Mouse (Mus musculus) fibroblast of lung, adult 2 months (primary cell): ENCODE results near the gene Hras.

Experiments
- DNase-seq: peaks from one replicate; pipeline ENCODE4 v3.0.0-alpha.2; 2011; ENCODE audit warnings: low read depth

Hras gene

DNA sequence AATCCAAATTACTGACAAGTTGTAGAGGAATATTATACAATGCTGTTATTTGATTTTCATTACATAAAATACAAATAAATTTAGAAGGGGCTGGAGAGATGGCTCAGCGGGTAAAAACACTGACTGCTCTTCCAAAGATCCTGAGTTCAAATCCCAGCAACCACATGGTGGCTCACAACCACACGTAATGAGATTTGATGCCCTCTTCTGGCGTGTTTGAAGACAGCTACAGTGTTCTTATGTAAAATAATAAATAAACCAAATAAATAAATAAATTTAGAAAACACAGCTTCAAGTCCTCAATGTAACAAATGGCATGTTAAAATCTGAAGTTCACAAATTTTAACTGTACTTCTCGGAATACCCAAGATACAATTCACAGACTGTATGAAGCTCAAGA is 18.7 kb downstream of the Hras start:
- no peak for DNase-seq

DNA sequence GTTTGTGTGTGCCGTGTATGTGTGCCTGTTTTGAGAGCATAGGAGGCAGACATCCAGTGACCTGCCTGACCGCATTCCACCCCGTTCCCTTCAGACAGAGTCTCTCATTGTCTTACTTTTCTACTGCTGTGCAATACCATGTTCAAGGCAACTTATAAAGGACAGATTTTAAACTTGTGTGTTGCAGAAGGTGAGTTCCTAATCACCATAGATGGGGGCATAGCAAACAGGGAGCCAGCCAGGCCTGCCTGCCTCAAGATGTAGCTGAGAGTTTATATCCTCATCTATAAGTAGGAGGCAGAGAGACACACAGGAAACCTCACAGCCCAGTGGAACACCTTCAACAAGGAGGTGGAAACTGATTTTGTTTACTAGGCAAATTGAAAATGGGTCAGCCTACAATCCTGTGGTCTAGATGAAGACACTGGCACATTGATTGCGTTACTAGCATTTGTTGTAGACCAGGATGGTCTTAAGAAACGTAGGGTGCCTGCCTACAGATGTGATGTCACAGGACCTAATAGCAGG is 20.4 kb downstream of the Hras start:
- no peak for DNase-seq

DNA sequence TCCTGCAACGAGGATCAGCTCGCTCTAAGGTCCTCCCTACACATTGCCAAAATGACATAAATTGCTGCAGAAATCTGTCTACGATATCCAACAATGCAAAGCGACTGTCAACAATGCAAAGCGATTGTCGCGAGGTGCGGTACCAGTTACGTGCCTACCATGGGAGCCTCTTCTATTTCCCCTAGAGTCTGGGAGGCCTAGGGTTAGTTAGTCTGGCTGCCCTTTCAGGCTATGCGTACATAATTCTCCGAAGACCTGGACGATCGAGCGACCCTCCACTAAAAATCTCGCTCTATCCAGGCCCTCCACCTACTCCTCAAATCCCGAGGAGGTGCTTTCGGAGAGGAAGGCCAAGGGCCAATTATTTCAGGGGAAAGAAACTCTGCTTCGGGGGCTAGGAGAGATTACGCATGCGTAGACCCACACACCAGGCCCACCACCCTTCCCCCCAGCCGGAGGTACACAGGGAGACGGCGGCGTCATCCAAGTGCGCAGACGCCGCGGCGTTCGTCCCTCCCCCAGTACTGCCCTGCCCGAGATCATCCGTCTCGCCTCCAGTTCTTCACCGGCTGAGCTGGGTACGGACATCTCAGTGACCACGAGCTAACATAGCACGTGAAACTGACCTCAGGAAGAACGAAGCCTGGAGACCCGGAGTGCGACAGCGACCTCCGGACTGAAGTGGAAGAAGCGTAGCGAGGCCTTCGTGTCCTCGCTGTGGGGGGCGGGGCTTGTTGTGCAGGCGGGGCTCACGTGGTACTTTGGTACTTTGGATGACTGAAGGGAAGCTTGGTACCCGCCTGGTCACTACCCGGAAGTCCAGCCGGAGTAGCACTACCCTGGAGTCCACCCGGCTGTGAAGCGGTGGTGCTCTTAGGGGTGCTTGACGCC is 21.4 kb downstream of the Hras start, which contains the start of gene Rnh1:
Gene Rnh1, minus strand, starts transcription at position 742 of the 891 bp plus-strand sequence.
- DNase-seq = peak; percentile 88

DNA sequence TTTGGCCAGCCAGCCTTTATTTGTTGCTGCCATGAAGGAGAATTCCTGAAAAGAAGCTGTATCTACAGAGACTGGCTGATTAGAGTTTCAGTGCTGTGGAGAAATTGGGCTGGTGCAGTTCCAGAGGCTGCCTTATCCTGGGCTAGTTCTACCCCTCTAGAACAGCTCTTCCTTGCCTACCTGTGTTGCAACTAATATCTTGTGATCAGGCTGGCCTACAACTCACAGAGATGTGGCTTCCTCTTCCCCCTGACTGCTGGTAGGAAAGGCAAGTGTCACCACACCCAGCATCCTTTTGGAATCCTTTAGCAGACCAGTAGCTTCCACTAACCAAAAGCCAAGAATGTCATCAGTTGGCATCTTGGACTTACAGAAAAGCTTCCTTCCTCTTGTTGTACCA is 23.9 kb downstream of the Hras start:
- DNase-seq = no peak

DNA sequence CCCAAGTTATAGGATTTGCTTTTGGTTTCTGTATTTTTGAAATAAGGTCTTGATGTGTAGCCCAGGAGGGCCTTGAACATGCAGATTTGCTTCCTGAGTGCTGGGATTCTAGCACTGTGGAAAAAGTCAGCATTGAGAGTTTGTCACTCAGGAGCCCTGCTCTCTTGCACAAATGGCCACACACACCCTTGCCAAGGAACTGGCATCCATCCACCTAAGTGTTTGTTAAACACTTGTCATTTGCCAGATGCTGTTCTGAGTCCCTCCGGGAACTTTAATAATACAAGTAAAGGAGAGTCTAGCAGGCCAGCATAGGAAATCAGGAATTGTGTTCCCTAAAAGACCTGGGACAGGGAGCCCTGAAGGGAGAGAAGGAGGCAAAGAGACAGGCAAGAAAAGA is 24.5 kb downstream of the Hras start:
- no peak for DNase-seq

DNA sequence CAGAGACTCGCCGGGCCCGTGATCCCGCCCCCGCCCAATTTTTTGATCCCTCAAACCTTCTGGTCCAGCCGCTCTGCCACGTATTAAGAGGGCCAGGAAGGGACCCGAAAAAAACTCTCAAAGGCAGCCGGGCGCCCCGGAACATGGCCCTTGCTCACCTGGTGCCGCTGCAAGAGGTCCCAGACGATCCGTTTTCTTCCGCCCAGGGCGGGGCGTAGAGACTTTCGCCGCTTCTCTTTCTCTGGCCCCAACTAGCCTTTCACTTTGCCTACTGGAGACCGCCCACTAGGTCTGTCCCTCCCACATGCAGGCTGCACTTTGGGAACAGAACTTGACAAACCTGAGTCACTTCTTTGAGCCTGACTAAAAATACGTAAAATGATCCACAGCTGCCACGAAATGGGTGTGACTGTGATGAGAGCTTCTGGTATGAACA is 25.3 kb downstream of the Hras start:
- DNase-seq = peak; percentile 77

DNA sequence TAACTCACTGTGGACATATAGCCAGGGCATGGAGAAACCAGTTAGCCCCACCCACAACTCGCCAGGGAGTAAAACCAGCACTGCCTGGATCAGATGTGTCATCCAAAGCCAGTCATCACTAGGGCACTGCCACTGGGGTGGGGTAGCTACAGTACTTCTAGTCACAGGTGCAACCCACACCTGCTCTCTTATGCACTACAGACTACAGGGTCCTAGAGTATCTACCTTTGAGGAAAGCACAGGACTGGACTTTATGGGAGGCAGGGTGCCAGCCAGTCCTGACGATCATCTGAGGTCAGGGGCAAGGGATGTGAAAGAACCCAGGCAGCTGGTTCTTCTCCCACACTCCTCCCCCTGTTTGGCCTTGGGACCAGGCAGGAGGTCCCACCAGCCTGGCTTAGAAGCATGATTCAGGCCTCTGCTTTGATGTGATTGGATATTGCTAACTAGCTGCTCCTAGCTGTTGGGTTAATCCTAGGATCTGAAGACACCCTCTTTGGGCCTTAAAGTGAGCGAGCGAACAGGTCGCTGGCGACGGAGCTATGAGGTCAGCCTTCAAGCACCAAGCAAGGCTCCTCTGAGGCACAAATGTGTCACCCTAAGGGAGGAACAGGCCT is 25.8 kb downstream of the Hras start:
- DNase-seq = peak; percentile 56

DNA sequence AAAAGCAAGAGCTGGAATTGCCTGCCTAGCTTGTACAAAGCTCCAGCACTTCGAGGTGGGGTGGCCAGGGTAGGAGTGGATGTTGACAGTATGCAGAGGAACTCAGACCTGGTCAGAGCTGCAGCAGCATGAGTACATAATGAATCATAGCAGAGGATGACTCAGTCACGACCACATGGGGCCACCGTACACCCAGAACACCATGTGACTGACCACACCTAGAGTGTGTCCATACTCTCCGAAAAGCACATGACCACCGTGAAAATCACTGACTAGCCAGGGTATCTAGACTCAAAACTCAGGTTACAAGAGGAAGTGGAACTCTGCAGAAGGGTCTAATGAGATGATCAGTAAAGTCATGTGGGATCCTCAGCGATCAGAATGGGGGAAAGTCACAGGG is 29.0 kb downstream of the Hras start:
- DNase-seq = peak; percentile 91

DNA sequence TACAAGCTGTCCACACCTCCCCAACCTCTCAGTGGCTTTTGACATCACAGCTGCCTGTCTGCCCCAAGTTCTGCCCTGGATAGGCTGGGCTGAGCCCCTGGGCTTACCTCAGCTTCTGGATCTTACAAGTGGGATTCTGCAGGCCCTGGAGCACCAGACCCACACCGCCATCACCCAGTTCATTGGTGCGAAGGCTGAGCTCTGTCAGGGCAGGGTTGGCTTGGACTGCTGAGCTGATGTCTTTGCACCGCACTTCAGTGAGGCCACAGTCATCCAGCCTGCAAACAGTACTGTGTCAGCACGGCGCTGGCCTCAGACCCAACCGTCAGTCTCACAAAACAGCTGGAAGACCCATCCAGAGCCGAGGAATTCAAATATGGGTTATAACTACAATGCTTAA is 29.4 kb downstream of the Hras start:
- DNase-seq = no peak

DNA sequence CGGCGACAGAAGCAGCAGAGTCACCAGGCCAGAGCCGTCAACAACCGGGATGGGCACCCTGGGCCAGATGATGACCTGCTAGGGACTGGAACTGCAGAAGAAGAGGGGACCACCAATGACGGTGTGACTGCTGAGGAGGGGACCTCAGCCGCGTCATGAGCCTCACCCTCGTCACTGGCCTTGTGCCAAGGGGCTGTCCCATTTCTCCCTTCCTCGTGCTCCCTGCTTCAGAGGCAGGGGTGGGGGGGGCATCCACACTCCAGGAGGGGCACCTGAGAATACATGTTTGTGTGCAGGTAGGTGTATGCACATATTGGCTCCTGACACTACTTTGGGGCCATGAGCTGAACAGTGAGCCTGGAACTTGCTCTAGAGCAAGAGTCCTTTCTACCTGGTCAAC is 38.4 kb downstream of the Hras start:
- DNase-seq = no peak

DNA sequence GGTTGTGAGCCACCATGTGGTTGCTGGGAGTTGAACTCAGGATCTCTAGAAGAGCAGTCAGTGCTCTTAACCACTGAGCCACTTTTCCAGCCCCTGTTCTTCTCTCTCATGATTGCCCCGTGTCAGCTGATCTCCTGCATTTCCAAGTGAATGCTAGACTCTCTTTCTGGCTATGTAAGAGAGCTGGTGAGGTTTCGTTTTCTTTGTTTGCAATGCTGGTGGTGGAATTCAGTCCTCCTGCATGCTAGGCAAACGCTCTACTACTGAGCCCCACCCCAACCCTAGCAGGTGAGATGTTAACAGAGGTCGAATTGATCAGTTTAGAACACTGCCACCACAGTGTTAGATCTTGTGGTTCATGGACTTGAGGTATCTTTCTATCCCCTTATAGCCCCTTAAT is 45.2 kb downstream of the Hras start:
- DNase-seq = no peak

DNA sequence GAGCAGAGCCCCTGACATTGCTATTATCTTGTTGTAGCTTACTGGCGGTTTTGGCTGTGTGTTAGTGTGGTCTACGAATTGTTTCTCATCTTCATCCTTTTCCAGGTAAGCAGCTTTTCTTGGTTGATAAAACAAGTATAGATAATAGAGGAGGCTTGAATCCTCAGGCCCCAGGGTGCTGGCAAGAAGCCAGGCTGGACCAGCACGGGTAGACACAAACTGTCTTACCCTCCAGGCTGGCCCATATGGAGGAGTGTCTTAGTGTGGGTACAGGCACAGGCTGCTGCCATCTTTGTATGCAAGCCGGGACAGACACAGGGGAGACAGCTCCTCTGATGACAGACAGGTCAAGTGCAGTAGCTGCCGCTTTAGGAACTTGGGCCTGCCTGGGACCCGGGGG is 46.8 kb downstream of the Hras start:
- DNase-seq = no peak

DNA sequence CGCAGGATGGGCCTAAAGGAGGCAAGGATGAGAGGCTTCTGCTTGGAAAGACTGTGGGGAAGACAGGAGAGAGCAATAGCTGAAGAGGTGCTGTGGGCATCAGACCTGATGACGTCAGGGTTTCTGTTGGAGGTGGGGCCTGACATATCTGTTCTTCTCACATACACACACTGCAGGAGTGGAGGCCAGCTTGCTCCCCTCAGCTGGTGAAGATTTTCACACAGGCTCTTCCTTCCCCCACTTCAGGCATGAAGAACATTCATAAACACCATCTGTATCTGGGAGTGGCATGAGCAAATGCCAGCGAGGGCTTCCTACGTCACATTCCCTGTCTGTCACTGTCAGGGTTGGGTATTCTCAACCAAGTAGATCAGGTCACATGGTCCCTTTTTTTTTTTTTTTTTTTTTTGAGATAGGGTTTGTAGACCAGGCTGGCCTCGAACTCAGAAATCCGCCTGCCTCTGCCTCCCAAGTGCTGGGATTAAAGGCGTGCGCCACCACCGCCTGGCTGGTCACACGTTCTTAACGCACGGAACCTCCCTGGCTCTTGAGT is 47.7 kb downstream of the Hras start:
- DNase-seq = no peak

DNA sequence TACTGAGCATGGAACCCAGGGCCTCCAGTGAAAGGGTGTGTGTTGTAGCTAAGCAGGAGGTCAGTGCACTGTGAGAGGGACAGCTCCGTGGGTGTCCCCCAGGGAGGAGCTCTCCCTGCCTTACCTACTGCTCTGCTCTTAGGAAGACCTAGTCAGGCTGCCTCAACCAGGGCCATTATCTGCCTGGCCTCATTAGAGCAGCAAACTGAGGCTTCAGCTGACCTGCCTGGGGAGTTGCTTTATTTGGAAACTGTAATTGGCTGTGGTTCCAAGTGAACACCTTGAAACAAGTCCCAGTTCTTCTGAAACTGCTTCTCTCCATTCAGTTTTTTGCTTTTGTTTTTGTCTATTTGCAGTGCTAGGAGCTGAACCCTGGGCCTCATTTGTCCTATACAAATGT is 48.4 kb downstream of the Hras start:
- no peak for DNase-seq

DNA sequence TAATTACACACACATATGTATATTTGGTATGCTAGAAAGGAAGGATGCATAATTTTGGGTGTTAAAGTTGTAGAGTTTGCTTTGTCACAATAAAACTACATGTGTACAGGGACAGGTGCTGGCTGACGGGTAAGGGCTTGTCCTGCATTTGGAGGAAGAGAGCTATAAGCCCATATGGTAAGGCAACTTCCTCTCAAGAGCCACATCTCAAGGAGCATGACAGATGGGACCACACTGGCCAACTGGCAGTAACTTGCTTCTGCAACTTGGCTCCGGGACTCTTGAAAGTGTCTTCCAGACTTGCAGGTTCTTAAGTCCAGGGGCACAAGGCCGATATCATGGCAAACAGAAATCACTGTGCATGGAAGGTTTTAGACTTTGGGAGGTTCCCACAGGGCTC is 49.2 kb downstream of the Hras start:
- DNase-seq = no peak

DNA sequence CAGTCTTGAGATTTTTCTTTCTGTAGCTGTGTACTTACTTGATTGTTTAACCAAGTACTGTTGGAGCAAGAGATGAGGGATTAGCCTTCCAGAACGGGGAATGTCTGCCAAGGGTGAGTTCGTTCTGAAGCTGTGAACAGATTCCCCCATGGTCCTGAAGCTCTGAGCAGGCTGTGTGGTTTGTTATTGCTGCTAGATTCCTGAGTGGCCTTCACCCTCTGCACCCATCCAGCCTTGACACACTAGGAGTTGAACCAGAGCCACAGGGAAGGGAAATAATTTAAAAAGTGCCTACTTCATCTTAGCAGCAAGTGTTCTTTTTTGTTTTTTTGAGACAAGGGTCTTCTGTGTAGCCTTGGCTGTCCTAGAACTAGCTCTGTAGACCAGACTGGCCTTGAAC is 49.9 kb downstream of the Hras start:
- no peak for DNase-seq

DNA sequence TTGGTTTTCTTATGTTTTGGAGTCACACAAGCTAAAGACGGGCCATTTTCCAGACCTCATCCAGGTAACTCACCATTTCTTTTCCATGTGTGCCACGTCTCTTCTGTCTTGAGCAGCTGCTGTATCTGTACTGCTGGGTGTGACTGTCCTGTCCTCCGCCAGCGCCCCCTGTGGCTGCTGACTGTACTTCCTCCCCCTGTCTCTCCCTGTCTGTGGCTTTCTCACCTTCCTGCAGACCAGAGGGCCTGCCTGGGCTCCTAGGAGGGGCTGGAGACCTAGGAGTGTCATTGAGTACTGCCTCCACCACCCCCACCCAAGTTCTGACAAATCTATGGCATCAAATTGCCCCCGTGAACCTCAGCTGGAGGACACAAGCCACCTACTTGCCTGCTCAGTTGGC is 50.7 kb downstream of the Hras start:
- no peak for DNase-seq

DNA sequence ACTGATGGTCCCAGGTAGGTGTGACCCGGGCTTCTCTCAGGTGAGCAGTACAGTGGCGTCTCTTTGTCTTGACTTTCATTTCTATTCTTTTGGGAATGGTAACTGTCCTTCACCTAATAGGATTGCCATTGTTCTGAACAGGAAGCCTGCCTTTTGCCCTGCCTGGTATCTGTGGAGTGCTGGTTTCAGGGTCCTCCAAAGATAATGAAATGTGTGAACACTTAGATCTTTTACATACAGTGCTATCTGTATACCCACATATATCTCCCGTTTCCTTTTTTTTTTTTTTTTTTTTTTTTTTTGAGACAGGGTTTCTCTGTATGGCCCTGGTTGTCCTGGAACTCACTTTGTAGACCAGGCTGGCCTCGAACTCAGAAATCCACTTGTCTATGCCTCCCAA is 52.5 kb downstream of the Hras start:
- DNase-seq = no peak
